Comparison of ENCODE assay signal across 8 mouse cellular contexts in genomic region chr5:103356500-103356899, GRCm38 (mm10).
DNase-seq lines count a peak whose midpoint lies in the region; ATAC-seq lines count a peak whose summit lies in the region.

No protein-coding gene starts in this region.

- no peaks in the 10 kb centered on the region for H3K9me3 ChIP-seq in forebrain, embryonic 11.5 days (ENCODE audit: control insufficient read depth, low read length)
- H3K9me3 ChIP-seq in stomach, embryonic 16.5 days (replicated peaks; ENCODE audit: control insufficient read depth, low read length): no peaks in the 10 kb centered on the region; the same call in none of the 2 replicates

- WGBS in forebrain, embryonic 11.5 days: 64% methylated on average over 6 of the region's 6 CpGs
- 67% methylated on average over 6 of the region's 6 CpGs for WGBS in stomach, embryonic 16.5 days

- DNase-seq in CD4-positive, CD25-positive, alpha-beta regulatory T cell, adult 2 months (ENCODE audit: low read depth, low spot score): peak; percentile 27
- DNase-seq in 3134 (ENCODE audit: extremely low read depth, insufficient read length, low spot score): peak; percentile 41
- peak; percentile 53 for DNase-seq in forebrain, embryonic 11.5 days (ENCODE audit: low spot score)
- peak; percentile 56 to 69 for DNase-seq in kidney, postnatal 4 days
- DNase-seq in cerebellum, adult 9-10 months: no peak
- no peak for DNase-seq in layer of hippocampus, adult 9-10 months (ENCODE audit: low spot score)

- H3K4me2 ChIP-seq in forebrain, embryonic 11.5 days (ENCODE audit: low read depth, low read length, severe bottlenecking): 0 out of 2 replicates have a peak overlapping the region, but pooled peaks have one; percentile 36
- 0 out of 2 replicates have a peak overlapping the region, but pooled peaks have one; percentile 21 for H3K4me2 ChIP-seq in stomach, embryonic 16.5 days (ENCODE audit: low read depth, low read length)

- H3K4me3 ChIP-seq in forebrain, embryonic 11.5 days (ENCODE audit: low read depth, low read length): peak overlapping the region; percentile 8; the same call in 1 of the 2 replicates
- H3K4me3 ChIP-seq in stomach, embryonic 16.5 days (replicated peaks; ENCODE audit: low read length): no peak overlapping the region

- ATAC-seq in CD4-positive, CD25-positive, alpha-beta regulatory T cell, adult 4 months: no peak
- no peak; the same call in 1 of the 2 replicates for ATAC-seq in forebrain, embryonic 11.5 days (replicated peaks; ENCODE audit: low FRiP score)
- ATAC-seq in stomach, embryonic 16.5 days (ENCODE audit: insufficient read depth, low FRiP score): no peak

- no peaks in the 10 kb centered on the region for H3K36me3 ChIP-seq in forebrain, embryonic 11.5 days (ENCODE audit: control insufficient read depth, insufficient read depth, low read length)
- no peaks in the 10 kb centered on the region for H3K36me3 ChIP-seq in stomach, embryonic 16.5 days (ENCODE audit: control insufficient read depth, insufficient read depth, low read length)

- no peaks in the 10 kb centered on the region for H3K27me3 ChIP-seq in forebrain, embryonic 11.5 days (ENCODE audit: control insufficient read depth, insufficient read depth, low read length)
- 0 out of 2 replicates have a peak, but pooled peaks cover 5% of the 10 kb centered on the region for H3K27me3 ChIP-seq in stomach, embryonic 16.5 days (ENCODE audit: control insufficient read depth, insufficient read depth, low read length)

- no peaks in the 10 kb centered on the region for H3K4me1 ChIP-seq in forebrain, embryonic 11.5 days (replicated peaks; ENCODE audit: control insufficient read depth, insufficient read depth, low read length)
- no peaks in the 10 kb centered on the region for H3K4me1 ChIP-seq in stomach, embryonic 16.5 days (ENCODE audit: control insufficient read depth, insufficient read depth, low read length)

- H3K9ac ChIP-seq in forebrain, embryonic 11.5 days (ENCODE audit: low read length): no peak overlapping the region
- H3K9ac ChIP-seq in stomach, embryonic 16.5 days (ENCODE audit: low read length): no peak overlapping the region

- no peak overlapping the region for H3K27ac ChIP-seq in forebrain, embryonic 11.5 days (ENCODE audit: low read depth, low read length)
- no peak overlapping the region for H3K27ac ChIP-seq in stomach, embryonic 16.5 days (ENCODE audit: low read length)

Comparison
In these comparisons a context has a peak if more than half of its experiments do, and no peak if none do; other contexts are left out.
1. DNase-seq: peak in CD4-positive, CD25-positive, alpha-beta regulatory T cell, adult 2 months (single experiment), 3134 (single experiment), forebrain, embryonic 11.5 days (single experiment) and kidney, postnatal 4 days (2 of 2); none in cerebellum, adult 9-10 months (single experiment) and layer of hippocampus, adult 9-10 months (single experiment).